Mouse (Mus musculus): ENCODE data around the gene Fam57a.
"Not testable (repeated sequence)": the region's sequence is repeated elsewhere in the genome, so short reads cannot be mapped to it uniquely, and the experiment has no call there.

Fam57a gene

DNA sequence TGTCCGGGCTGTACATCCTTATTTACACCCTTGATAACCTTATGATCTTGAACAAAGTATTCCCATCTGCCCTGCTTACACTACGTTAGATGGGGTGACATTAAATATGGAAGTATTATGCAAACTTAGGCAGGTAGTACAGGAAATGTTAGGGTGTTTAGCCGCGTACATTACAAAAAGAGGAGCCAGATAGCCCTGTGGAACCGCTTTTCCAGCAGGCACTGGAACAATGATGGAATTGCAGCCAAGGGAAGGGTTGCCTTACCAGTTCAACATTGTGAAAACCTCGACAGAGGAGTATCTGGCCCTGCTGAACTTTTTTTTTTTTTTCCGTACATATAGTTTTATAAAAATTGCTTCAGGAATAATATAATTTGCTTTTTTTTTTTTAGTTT is 672 bp downstream of the Fam57a start:
- DNase-seq (ENCODE audit: low read depth, low spot score): no peak

DNA sequence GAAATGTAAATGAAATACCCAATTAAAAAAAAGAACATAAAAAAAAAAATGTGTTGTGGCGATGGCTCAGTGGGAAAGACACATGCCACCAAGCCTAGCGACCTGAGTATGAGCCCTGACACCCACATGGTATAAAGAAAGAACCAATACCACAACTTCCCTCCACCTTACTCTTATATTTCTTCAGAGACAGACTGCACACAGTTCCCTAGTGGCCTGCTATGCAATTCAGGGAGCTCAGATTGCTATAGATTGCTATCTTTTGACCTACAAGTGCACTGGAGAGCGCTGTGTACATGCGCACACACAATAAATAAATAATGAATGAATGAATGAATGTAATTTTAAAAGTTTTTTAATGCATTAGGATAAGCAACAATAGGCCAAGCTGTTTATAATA is 4.3 kb downstream of the Fam57a start:
- no peak for DNase-seq (ENCODE audit: low read depth, low spot score)

DNA sequence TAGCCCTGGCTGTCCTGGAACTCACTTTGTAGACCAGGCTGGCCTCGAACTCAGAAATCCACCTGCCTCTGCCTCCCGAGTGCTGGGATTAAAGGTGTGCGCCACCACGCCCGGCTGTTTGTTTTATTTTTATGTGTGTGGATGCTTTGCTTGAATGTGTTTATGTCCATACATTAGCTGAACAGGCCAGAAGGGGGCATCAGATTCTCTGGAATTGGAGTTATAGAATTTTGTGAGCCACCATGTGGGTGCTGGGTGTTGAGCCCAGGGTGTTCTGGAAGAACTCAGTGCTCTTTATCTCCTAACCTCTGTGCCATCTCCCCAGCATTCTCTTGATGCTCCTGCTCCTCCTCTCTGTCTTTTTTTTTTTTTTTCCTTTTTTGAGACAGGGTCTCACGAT is 7.4 kb downstream of the Fam57a start:
- DNase-seq (ENCODE audit: low read depth, low spot score): no peak

DNA sequence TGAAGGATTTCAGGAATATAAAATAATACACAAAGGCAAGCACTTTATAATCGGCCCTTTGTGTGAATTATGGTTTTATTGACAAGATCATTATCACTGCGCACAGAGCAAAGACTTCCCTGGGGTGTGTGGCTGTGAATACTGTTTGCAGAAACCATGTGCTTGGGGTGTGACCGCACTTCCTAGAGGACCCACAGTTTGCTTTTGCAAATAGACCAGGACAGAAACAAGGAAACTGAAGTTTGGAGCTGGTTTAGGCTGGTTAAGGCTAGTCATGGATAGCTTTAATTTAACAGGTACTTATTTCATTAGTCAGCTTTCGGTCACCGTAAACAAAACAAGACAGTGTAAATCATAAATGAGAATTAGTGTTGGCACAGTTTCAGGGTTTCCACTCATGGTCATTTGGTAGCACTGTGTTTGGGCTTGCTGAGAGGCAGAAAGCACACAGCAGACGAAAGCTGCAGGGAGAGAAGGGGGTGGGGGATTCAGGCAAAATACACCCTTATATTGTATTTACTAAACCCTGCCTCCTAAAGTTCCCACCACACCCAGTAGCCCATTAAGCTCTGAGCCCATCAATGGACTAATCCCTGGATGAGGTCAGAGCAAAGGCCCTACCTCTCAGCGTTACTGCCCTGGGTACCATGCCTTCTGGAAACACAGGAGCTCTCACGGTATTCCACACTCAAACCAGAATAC is 17.0 kb downstream of the Fam57a start:
- DNase-seq (ENCODE audit: low read depth, low spot score): no peak

DNA sequence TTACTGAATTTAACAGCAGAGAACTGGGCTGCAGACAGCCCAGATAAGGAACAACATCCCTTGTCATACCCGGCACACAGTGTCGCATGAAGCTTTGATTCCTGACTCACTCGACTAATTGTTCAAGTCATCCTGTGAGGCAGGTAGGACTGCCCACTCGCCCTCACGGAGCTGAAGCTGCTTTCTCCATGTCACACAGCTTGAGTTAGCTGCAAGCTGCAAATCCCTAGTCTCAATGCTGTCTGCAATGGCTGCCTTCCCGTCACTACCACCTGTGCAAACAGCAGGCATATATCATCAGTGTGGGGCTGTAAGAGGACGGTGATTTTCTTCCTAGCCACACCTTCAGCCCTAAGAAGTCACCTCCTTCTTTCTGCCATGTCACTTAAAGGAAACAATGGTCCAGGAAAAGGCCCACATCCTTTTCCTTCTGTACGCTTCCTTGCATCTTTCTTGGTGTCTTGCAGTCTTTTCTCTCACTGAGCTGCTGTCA is 17.6 kb downstream of the Fam57a start:
- DNase-seq (ENCODE audit: low read depth, low spot score): no peak

DNA sequence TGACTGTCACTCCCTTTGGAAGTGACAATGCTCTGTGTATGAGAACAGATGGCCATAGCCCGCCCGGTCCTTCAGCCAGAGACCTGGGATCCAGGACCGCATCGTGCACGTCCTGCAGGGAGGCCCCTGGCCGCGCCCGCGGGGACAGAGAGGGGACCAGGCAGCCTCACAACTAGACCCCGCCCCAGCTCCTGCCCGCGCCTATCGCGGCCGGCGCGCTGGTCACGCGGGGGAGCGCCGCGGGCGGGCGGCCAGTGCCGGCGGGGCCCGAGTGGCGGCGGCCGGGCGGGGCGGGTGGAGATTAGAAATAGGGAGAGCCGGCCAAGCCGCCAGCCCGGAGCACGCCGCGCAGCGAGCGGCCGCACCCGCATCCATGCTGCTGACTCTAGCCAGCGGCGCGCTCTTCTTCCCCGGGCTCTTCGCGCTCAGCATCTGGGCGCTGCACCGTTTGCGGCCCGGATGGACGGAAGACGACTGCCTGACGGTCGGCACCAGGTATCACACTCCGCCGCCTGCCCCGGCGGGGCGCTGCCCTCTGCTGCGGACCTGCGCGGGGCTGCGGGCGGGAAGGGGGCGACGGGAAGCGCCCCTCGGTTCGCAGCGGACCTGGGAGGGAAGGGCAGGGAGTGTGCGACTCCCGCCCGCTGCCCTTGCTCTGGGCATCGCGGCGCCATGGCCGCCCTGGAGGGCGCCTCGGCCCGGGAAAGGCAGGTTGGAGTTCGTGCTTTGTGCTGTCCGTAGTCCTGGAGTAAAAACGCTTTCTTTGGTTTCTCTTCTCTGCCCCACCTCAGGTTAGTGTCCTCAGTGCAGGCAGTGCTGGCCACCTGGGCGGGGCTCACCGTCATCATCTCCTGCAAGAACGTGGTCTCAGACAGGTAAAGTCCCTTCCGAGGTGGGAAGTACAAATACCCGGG is 22.5 kb downstream of the Fam57a start:
- no peak for DNase-seq (ENCODE audit: low read depth, low spot score)

DNA sequence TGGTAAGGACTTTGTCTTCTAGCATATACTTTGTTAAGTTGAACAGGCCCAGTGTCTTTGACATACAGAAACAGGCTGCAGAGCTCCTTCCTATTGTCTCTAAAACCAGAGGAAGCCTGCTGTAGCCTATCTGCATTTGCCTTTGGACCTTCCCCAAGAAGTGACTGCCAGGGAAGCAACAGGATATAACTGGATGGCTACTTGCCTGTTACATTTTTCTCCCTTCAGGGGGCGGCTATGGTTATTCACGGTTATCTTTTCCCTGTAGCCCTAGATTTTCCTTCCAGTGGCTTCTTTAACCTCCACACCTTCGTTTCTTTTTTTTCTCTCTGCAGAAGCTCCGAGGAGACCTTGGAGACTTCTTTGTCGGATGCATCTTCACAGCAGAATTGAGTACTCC is 27.3 kb downstream of the Fam57a start:
- no peak for DNase-seq (ENCODE audit: low read depth, low spot score)

DNA sequence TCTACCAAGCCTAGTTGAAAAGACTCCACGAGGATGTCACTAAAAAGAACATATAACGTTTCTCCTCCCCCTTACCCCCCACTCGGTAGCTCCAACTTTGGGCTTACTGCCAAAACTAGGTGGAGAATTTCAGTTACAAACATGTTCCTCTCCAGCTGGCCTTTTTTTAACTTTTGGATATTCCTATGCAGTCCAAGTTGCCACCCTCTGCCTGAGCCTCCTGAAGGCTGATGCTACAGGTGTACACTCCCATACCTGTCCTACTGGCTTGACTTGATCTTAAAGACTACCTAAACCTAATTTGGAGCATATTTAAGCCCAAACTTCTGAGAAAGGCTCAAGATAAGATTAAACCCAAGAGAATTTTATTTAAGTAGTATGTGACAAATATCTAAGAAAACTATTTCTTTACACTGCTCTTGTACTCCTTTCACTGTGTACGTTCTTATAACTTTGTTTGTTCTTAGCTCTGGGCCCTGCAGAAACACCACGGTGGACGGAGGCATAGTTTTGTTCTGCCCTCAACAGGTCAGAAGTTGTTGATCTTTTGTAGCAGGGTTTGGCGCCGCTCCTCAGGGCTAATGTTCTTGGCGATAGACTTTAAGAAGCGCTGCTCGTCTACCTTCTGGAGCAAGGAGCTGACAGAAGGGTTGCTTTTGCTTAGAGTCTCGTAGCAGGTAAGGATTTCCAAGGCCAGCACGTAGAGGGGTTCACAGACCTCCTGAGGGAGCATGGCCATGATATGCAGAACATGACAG is 30.9 kb downstream of the Fam57a start:
- DNase-seq (ENCODE audit: low read depth, low spot score): no peak

DNA sequence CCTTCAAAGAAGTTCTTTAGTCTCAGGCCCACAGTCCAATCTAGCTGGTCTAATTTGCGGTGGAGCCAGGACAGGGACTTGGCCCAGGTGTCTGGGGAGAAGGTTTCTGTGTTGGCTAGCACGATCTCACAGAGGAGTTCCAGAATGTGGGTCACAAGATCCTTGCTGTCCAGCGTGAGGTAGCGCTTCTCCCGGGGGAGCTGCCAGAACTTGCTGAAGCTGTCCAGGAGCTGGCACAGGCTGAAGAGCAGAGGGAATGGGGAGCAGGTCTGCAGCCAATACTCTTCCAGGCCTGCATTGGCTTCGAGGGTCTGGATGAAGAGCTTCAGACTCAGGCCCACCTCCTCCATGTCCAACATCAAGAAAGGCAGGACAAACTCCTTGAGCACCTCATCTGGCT is 32.1 kb downstream of the Fam57a start:
- DNase-seq (ENCODE audit: low read depth, low spot score): not testable (repeated sequence)

DNA sequence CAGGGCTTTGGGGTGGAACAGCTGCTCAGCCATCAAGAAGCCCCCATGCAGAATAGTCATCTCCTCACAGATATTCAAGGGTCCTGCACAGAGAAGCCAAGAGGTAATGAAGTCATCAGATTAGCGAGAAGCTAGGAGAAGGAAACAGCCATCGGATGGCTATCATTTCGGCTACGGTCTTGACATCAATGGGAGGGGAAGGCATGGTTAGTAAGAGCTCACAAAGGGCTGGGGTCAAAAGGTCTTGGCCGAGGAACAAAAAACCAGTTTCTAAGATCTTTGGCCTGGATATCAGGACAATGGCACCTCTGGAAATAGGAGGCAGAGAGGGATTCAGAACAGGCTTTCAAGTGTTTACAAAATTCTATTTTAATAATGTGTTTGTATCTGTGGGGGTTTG is 34.4 kb downstream of the Fam57a start:
- DNase-seq (ENCODE audit: low read depth, low spot score): no peak

DNA sequence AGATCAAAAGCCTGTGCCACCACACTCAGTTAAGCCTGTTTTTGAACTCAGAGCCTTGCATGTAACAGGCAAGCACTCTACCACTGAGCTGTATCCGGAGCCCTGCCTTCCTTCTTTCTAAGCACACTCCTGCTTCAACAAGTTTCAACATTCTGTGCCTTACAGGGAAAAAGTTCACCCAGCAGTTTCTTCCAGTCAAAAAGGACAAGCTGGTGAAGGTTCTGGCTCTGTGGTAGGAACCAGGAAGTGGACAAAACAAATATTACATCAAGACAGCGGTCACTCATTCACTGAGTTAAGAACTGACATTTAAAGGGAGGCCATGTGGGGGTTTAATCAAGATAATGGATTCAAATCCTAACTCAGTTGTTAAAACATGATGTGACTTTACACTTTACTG is 35.5 kb downstream of the Fam57a start:
- DNase-seq (ENCODE audit: low read depth, low spot score): no peak

DNA sequence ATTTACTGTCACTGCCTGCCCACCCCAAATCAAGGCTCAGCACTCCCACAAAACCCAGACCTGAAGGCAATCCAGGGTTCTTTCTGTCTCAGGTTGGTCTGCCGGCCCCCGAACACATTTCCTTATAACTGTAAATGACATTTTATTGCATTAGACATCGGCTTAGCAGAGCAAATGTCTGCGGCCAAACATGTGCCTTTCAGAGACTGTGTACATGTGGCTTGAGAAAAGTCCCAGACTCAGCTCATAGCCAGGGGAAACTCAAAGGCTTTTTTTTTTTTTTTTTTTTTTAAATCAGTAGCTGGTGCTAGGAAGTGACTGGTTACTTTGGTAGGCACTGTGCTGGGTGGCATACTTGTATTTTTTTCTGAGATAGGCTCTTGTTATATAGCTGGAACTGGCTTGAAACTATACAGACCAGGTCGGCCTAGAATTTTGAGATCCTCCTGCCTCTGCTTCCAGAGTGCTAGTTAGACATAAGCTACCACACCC is 36.6 kb downstream of the Fam57a start:
- no peak for DNase-seq (ENCODE audit: low read depth, low spot score)

DNA sequence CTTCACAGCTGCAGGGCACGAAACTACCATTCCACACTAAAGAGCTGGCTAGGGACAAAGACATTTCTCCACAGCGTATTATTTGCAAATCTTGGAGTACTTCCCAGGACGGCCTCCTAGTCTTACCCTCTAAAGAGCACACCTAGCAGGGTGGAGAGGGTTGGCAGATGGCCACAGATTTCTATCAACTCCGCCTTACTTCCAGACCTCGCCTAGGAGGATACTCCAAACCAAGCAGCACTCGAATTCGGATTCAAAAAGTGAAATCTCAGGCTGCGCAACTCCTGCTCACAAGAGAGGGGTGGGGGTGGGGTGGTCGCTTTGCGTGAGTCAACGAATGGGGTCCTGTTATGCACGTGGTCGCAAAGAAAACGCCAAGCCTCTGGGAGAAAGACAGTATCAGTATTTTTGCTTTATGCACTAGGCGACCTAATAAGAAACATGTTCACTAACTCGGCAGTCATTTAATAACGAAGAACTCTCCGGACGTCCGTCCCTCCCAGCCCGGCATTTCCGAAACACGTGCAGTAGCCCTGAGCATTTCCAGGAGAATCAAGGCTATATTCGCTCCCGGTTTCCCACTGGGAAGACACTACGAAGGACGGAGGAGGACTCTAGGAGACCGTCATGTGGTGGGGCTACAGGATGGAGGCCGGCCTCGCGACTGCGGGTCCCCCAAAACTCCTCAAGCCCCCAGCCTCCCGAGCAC is 37.4 kb downstream of the Fam57a start:
- DNase-seq (ENCODE audit: low read depth, low spot score): no peak

DNA sequence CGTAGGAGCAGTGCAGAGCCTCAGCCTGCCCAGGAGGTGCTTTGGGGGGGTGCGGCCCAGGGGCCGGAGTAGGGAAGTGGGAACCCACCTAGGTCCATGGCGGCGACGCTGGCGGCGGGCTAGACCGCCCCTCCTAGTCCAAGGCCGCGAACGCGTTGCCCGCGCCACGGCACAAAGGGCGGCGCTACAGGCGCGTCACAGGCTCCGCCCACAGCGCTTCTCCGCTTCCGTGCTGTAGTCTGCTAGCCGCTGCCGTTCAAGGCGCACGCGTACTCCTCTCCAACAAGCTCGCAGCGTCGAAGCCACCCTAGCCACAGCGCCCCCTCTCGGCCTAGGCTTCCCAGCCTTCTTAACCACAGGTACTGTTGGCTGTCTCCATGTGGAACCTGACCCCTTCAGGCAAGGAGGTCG is 37.9 kb downstream of the Fam57a start, which contains the start of the genes Dbil5 and Gemin4:
TSS of gene Dbil5 (plus strand) at position 219 of the 411 bp plus-strand sequence.
TSS of gene Gemin4 (minus strand) at position 275 of the 411 bp plus-strand sequence.
- peak; percentile 88 for DNase-seq (ENCODE audit: low read depth, low spot score)

DNA sequence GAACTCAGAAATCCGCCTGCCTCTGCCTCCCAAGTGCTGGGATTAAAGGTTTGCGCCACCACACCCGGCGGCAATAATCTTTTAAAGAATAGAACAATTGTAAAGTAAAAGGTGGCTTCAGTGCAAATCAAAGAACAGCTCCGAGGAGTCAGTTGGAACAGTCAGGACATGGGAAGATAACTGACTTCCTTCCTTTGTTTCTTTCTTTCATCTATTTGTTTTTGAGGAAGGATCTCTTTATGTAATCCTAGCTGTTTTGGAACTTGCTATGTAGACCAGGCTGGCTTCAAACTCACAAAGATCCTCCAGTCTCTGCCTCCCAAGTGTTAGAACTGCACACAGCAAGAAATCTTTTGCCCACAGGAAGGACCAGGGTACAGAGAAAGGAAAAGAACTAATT is 45.2 kb downstream of the Fam57a start:
- no peak for DNase-seq (ENCODE audit: low read depth, low spot score)

DNA sequence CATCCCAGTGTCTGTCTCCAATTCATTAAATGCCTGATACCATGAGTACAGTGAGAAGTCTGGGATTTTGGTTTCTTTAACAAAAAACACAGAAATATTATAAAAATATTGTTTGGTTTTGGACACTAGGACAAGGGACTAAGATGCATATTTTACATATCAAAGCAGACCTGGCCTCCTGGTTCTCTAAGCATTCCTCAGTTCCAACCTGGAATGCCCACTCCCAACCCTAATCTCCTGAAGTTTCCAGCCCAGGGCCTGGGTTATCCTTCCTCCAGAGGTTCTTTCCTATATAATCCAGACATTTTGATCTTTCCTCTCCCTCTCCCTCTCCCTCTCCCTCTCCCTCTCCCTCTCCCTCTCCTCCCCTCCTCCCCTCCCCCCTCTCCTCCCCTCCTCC is 45.6 kb downstream of the Fam57a start:
- no peak for DNase-seq (ENCODE audit: low read depth, low spot score)

DNA sequence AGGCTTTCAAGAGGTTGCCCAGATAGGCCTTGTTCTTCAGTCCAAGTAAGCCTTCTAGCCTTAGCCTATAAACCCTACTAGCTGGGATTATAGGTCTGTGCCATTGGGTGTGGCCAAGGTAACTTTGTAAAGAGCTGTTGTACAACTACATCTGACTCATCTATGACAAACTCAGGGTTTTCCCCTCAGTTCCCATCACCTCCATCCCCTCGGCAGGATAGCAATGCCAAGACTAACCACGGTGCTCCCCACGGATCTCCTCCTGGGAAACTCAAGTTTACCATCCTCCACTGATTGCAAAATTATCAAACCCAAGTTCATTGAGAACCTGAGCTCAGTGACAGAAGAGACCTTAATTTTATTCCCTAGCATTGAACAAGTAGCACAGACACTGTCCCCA is 56.7 kb downstream of the Fam57a start:
- DNase-seq (ENCODE audit: low read depth, low spot score): no peak

DNA sequence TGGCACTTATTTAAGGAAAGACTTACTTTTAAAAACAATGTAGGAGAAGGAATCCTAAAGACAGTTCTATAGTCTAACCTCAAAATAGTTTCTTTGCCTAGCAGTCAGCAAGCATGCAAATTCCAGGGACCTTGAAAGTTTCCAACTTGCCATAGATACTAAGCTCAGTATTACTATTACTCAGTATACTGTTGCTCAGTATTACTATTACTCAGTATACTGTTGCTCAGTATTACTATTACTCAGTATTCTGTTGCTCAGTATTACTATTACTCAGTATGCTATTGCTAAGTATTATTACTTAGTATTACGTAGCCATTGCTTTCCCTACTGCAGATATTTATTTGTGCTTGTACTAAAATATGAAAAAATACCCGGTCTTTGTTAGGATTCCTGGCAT is 60.3 kb downstream of the Fam57a start:
- DNase-seq (ENCODE audit: low read depth, low spot score): no peak

DNA sequence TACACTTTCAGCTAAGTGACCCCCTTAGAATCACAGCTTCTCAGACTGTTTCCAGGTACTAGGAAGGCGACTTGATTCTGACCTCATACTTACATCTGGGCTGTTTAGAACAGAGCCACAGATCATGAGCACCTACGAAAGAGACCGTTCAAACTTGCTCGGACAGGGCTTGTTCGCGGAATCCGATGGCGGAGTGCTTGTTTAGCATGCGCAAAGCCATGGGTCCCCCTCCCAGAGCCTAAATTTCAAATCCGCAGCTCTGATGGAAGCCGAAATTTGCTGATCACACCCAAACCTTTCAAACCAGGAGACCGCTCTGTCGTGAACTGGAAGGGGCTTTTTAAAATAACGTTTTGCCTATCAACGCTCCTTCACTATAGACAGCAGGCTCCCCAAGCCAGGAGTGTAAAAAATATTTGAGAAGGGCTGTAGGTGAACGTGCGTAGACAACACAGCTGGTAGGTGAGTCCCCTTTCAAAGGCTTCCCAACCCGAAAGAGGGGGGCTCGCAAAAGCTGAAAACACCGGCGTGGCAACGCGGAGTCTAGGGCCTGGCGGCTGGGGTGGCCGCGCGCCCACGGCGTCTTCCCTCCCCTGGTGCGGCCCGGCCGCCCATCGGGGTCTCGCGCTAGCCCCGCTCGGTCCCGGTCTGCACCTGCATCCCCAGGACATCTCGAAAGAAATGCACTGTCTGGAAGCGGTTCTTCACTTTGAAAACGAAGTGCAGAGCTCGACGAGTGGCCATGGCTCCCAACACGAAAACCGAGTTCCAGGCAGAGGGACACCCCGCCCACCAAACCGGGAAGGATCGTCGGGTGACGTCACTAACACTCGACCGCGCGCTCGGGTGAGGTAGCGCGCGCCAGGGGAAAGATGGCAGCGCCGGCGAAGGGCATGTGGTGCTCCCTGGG is 63.7 kb downstream of the Fam57a start, which contains the start of the genes Mrm3 and Glod4:
TSS of gene Mrm3 (plus strand) at position 815 of the 910 bp plus-strand sequence.
TSS of gene Glod4 (minus strand) at position 825 of the 910 bp plus-strand sequence.
- DNase-seq (ENCODE audit: low read depth, low spot score): peak; percentile 75
